Mouse (Mus musculus) midbrain, postnatal 0 days (tissue): ENCODE measurements around the gene Il12rb1. TPM values are rescaled to one million over a fixed set of nuclear protein-coding genes. Genes with fewer than 3 reads are reported as not detected.

ENCODE experiments used
- ATAC-seq: fragments of 200-750 bp; cut with Nextera tagmentation; 2 replicates; pipeline ENCODE4 v1.8.0; 2017; ENCODE audit warnings: moderate number of reproducible peaks, mild to moderate bottlenecking, moderate TSS enrichment, moderate library complexity; ENCODE audit not compliant: low FRiP score
- DNase-seq: peaks from one replicate; pipeline ENCODE4 v3.0.0-alpha.2; 2015; ENCODE audit warnings: low spot score
- H3K27ac ChIP-seq: fragments of 300-500 bp; sonication (generic); 2 replicates; pipeline ENCODE4 v1.5.1; 2014; ENCODE audit warnings: low read depth, mild to moderate bottlenecking, low read length, mixed read lengths
- H3K27me3 ChIP-seq: fragments of 300-500 bp; sonication (generic); 2 replicates; pipeline ENCODE4 v1.6.1; 2014; ENCODE audit warnings: low read length, control low read depth, mixed read lengths; ENCODE audit not compliant: insufficient read depth
- H3K36me3 ChIP-seq: fragments of 300-500 bp; sonication (generic); 2 replicates; pipeline ENCODE4 v1.6.1; 2014; ENCODE audit warnings: low read length, control low read depth, mixed read lengths; ENCODE audit not compliant: insufficient read depth
- H3K4me1 ChIP-seq: fragments of 300-500 bp; sonication (generic); 2 replicates; pipeline ENCODE4 v1.6.1; 2014; ENCODE audit warnings: mild to moderate bottlenecking, control low read depth, antibody characterized with exemption, low read length, mixed read lengths; ENCODE audit not compliant: insufficient read depth
- H3K4me2 ChIP-seq: fragments of 300-500 bp; sonication (generic); 2 replicates; pipeline ENCODE4 v1.6.1; 2014; ENCODE audit warnings: low read depth, mild to moderate bottlenecking, low read length, mixed read lengths; ENCODE audit not compliant: poor library complexity, severe bottlenecking
- H3K4me3 ChIP-seq: fragments of 300-500 bp; sonication (generic); 2 replicates; pipeline ENCODE4 v1.5.1; 2014; ENCODE audit warnings: low read depth, mild to moderate bottlenecking, low read length, moderate library complexity
- H3K9ac ChIP-seq: fragments of 300-500 bp; sonication (generic); replicated peaks from 2 replicates; pipeline ENCODE4 v1.6.1; 2014; ENCODE audit warnings: mild to moderate bottlenecking, low read length, moderate library complexity, mixed read lengths; ENCODE audit not compliant: poor library complexity, severe bottlenecking
- H3K9me3 ChIP-seq: fragments of 300-500 bp; sonication (generic); 2 replicates; pipeline ENCODE4 v1.6.1; 2016; ENCODE audit warnings: low read length, control low read depth
- CTCF ChIP-seq: IDR thresholded peaks from 2 replicates; pipeline ENCODE4 v1.5.1; 2016; ENCODE audit warnings: antibody characterized with exemption, mild to moderate bottlenecking
- WGBS: fragments of 180-500 bp; shearing (Covaris S2); extraction: QIAGEN DNeasy Blood & Tissue Kit; methylation state at CpG from one replicate; pipeline ENCODE4 v1.1.7; 2014; 5-methylcytosine and 5-hydroxymethylcytosine counted together
- polyA plus RNA-seq: library from polyadenylated mRNA; unstranded; fragments of >200 nt; fragmentation: Nextera tagmentation; extraction: Ambion mirVana; gene quantifications from 2 replicates; pipeline ENCODE4 v1.2.1, GENCODE M21; 2015
- total RNA-seq: library from RNA; depleted of rRNA; stranded (reverse); fragments of >200 nt; gene quantifications from 2 replicates; pipeline ENCODE4 v1.2.3, GENCODE M21; 2014

The Il12rb1 gene
- total and polyA plus RNA-seq, 2 experiments from 2014 or later = not detected

DNA sequence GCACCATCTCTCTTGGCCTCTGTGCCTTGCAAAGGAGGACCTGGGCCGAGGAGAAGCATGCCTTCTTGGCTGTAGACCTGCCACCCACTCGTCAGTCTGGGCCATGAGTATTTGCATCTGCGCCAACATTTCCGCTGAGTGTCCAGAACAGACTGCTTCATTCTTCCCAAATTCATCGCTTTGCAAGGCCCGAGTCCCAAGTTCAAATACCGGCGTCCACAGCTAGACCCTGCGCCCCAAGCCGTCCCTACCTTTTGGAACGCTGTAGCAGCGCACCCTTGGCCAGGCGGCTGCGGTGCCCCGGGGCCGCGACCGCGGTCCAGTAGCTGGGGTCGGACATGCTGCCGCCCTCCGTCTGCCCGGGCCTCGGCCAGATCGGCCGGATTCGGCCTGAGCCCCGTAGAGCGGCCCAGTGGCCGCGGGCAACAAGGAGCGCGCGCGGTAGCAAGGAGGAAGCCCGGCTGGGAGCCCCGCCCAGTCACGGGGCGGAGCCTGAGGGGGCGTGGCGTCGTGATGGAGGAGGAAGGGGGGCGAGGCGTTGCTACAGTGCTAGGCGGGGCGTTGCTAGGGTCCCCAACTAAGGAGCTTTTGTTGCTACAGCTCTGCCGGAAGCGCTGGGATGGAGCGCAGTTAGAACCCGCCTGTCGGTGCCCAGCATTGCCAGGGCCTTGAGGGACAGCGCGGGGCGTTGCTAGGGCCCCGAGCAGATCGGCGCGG is 16.1 kb upstream of the Il12rb1 start:
- WGBS = 5% methylated on average over 53 of the region's 58 CpGs
- Histone ChIP-seq H3K9ac (peak overlapping the region; percentile 89), H3K36me3 (peaks cover 13% of the 10 kb centered on the region), H3K4me3 (peak overlapping the region; percentile 65), H3K4me1 (peaks cover 16% of the 10 kb centered on the region), H3K27ac (peak overlapping the region; percentile 86), H3K27me3 (no peaks in the 10 kb centered on the region), H3K9me3 (no peaks in the 10 kb centered on the region), H3K4me2 (peak overlapping the region; percentile 76)
- ATAC-seq (peak; percentile 85), DNase-seq (peak; percentile 97)
- no peak for TF ChIP-seq CTCF

GRCm38 (mm10) chr8:70792700-70793099 is 15.5 kb upstream of the Il12rb1 start:
- peaks cover 16% of the 10 kb centered on the region for H3K4me1 ChIP-seq
- H3K27ac ChIP-seq = peak overlapping the region; percentile 86
- peak overlapping the region; percentile 89 for H3K9ac ChIP-seq
- H3K4me3 ChIP-seq = peak overlapping the region; percentile 65
- H3K36me3 ChIP-seq = peaks cover 9% of the 10 kb centered on the region
- WGBS = under 1% methylated on average over 20 of the region's 20 CpGs
- H3K9me3 ChIP-seq = no peaks in the 10 kb centered on the region
- ATAC-seq (no peak; the same call in 1 of the 2 replicates), DNase-seq (peak; percentile 82)
- peak; percentile 34; the same call in 1 of the 2 replicates for TF ChIP-seq CTCF
- no peaks in the 10 kb centered on the region for H3K27me3 ChIP-seq
- peak overlapping the region; percentile 76 for H3K4me2 ChIP-seq

GRCm38 (mm10) chr8:70794215-70794614 is 14.0 kb upstream of the Il12rb1 start:
- no peaks in the 10 kb centered on the region; the same call in 1 of the 2 replicates for H3K36me3 ChIP-seq
- no peaks in the 10 kb centered on the region for H3K9me3 ChIP-seq
- 87% methylated on average over 2 of the region's 2 CpGs for WGBS
- H3K4me1 ChIP-seq = peaks cover 16% of the 10 kb centered on the region
- no peak overlapping the region for H3K4me3 ChIP-seq
- no peak overlapping the region for H3K9ac ChIP-seq
- H3K27ac ChIP-seq = no peak overlapping the region
- no peak overlapping the region for H3K4me2 ChIP-seq
- ATAC-seq = no peak
- no peak for TF ChIP-seq CTCF
- no peak for DNase-seq
- H3K27me3 ChIP-seq = 0 out of 2 replicates have a peak, but pooled peaks cover 5% of the 10 kb centered on the region

DNA sequence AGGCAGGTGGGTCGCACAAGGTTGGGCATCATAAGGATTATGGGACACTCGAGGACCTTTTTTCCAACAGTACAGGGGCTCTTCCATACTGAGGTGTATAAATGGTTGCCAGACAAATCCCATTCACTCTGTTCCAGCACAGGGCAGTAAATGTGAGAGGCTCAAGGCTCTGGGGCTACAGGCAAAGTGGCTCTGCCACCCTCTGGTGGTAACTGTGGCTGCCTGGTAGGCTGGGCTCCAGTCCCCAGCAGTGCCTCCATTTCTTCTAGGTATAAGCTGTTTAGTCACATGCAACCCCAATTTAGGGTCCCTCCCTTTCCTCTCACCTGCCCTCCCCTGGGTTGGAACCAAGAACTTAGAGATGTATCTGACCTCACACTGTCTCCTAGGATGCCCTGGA is 12.9 kb upstream of the Il12rb1 start:
- 89% methylated on average over 2 of the region's 2 CpGs for WGBS
- H3K4me1 ChIP-seq = peaks cover 16% of the 10 kb centered on the region

GRCm38 (mm10) chr8:70796403-70797080 is 11.7 kb upstream of the Il12rb1 start:
- peak overlapping the region; percentile 54 for H3K4me3 ChIP-seq
- no peaks in the 10 kb centered on the region for H3K36me3 ChIP-seq
- H3K27me3 ChIP-seq = 0 out of 2 replicates have a peak, but pooled peaks cover 5% of the 10 kb centered on the region
- H3K4me2 ChIP-seq = peak overlapping the region; percentile 90
- WGBS = 1% methylated on average over 51 of the region's 54 CpGs
- no peak for ATAC-seq
- H3K27ac ChIP-seq = peak overlapping the region; percentile 55
- no peak for DNase-seq
- peaks cover 8% of the 10 kb centered on the region for H3K4me1 ChIP-seq
- no peaks in the 10 kb centered on the region for H3K9me3 ChIP-seq
- peak overlapping the region; percentile 64 for H3K9ac ChIP-seq
- TF ChIP-seq CTCF = no peak

More for the DNA sequence above, 12.9 kb upstream of the Il12rb1 start:
- Histone ChIP-seq H3K4me3 (no peak overlapping the region), H3K9ac (no peak overlapping the region), H3K9me3 (no peaks in the 10 kb centered on the region), H3K36me3 (no peaks in the 10 kb centered on the region), H3K27me3 (0 out of 2 replicates have a peak, but pooled peaks cover 5% of the 10 kb centered on the region), H3K4me2 (no peak overlapping the region), H3K27ac (peak overlapping the region; percentile 32; the same call in 1 of the 2 replicates)
- no peak for DNase-seq
- TF ChIP-seq CTCF = peak; percentile 54
- no peak for ATAC-seq
